Mouse (Mus musculus): ENCODE data around the gene Larp4. TPM values are rescaled to one million over a fixed set of nuclear protein-coding genes. Genes with fewer than 3 reads are reported as not detected.
A peak's percentile ranks its signal among the peaks of the same experiment; 100 is the strongest.
"Not testable (repeated sequence)": the region's sequence is repeated elsewhere in the genome, so short reads cannot be mapped to it uniquely, and the experiment has no call there.

Larp4 gene
- polyA plus RNA-seq, 1 experiment from 2014 or later: 38.2 TPM

- H3K4me3 ChIP-seq (ENCODE audit: low read depth, low read length): no peak within 1 kb of the TSS
- no peak for ATAC-seq (ENCODE audit: low read depth)
- H3K9ac ChIP-seq (ENCODE audit: low read depth, low read length): no peak within 1 kb of the TSS
- no peak for DNase-seq (ENCODE audit: low spot score)
- no peak within 1 kb of the TSS for H3K4me2 ChIP-seq (ENCODE audit: low read depth, low read length)
- no peaks in the 10 kb centered on the region for H3K36me3 ChIP-seq (ENCODE audit: control insufficient read depth, insufficient read depth, low read length)
- H3K27me3 ChIP-seq (replicated peaks; ENCODE audit: control insufficient read depth, insufficient read depth, low read length): no peaks in the 10 kb centered on the region
- 75% methylated on average over 4 of the region's 4 CpGs for WGBS
- H3K27ac ChIP-seq (replicated peaks; ENCODE audit: low read depth, low read length): no peak within 1 kb of the TSS
- H3K4me1 ChIP-seq (ENCODE audit: control insufficient read depth, insufficient read depth, low read length): no peaks in the 10 kb centered on the region
- H3K9me3 ChIP-seq (ENCODE audit: control insufficient read depth, low read length): no peaks in the 10 kb centered on the region
Measured at GRCm38 (mm10) chr15:99966961-99967360, 2.9 kb upstream of the Larp4 start, which contains the start of gene Fam186a. TSS of gene Fam186a (minus strand) at chr15:99967061.

- no peak overlapping the region for H3K4me2 ChIP-seq (ENCODE audit: low read depth, low read length)
- H3K36me3 ChIP-seq (ENCODE audit: control insufficient read depth, insufficient read depth, low read length): no peaks in the 10 kb centered on the region
- H3K9ac ChIP-seq (ENCODE audit: low read depth, low read length): no peak overlapping the region
- ATAC-seq (ENCODE audit: low read depth) (no peak), DNase-seq (ENCODE audit: low spot score) (no peak)
- no peaks in the 10 kb centered on the region for H3K9me3 ChIP-seq (ENCODE audit: control insufficient read depth, low read length)
- H3K27ac ChIP-seq (replicated peaks; ENCODE audit: low read depth, low read length): no peak overlapping the region
- no peak overlapping the region for H3K4me3 ChIP-seq (ENCODE audit: low read depth, low read length)
- H3K4me1 ChIP-seq (ENCODE audit: control insufficient read depth, insufficient read depth, low read length): no peaks in the 10 kb centered on the region
- no peaks in the 10 kb centered on the region for H3K27me3 ChIP-seq (replicated peaks; ENCODE audit: control insufficient read depth, insufficient read depth, low read length)
- WGBS: 90% methylated on average over 1 of the region's 1 CpGs
Measured at GRCm38 (mm10) chr15:99970606-99971005, 741 bp downstream of the Larp4 start.

- under 1% methylated on average over 45 of the region's 50 CpGs for WGBS
Measured at GRCm38 (mm10) chr15:99972361-99972988, 2.6 kb downstream of the Larp4 start.

GRCm38 (mm10) chr15:99972989-99973911, 3.4 kb downstream of the Larp4 start:
- ATAC-seq (ENCODE audit: low read depth) (peak; percentile 87), DNase-seq (ENCODE audit: low spot score) (peak; percentile 86)

More at GRCm38 (mm10) chr15:99972361-99972988, 2.6 kb downstream of the Larp4 start:
- H3K27ac ChIP-seq (replicated peaks; ENCODE audit: low read depth, low read length): peak overlapping the region; percentile 98
- H3K36me3 ChIP-seq (ENCODE audit: control insufficient read depth, insufficient read depth, low read length): no peaks in the 10 kb centered on the region
- H3K4me1 ChIP-seq (ENCODE audit: control insufficient read depth, insufficient read depth, low read length): no peaks in the 10 kb centered on the region
- peak overlapping the region; percentile 80 for H3K4me2 ChIP-seq (ENCODE audit: low read depth, low read length)
- H3K9ac ChIP-seq (ENCODE audit: low read depth, low read length): peak overlapping the region; percentile 92
- peak overlapping the region; percentile 95 for H3K4me3 ChIP-seq (ENCODE audit: low read depth, low read length)
- no peaks in the 10 kb centered on the region for H3K27me3 ChIP-seq (replicated peaks; ENCODE audit: control insufficient read depth, insufficient read depth, low read length)
- DNase-seq (ENCODE audit: low spot score): peak; percentile 98
- ATAC-seq (ENCODE audit: low read depth): peak; percentile 97
- H3K9me3 ChIP-seq (ENCODE audit: control insufficient read depth, low read length): no peaks in the 10 kb centered on the region

GRCm38 (mm10) chr15:99974476-99975220, 4.8 kb downstream of the Larp4 start:
- ATAC-seq (ENCODE audit: low read depth) (no peak), DNase-seq (ENCODE audit: low spot score) (no peak)
- Histone ChIP-seq H3K36me3 (ENCODE audit: control insufficient read depth, insufficient read depth, low read length) (no peaks in the 10 kb centered on the region), H3K9me3 (ENCODE audit: control insufficient read depth, low read length) (no peaks in the 10 kb centered on the region), H3K9ac (ENCODE audit: low read depth, low read length) (no peak overlapping the region), H3K4me1 (ENCODE audit: control insufficient read depth, insufficient read depth, low read length) (no peaks in the 10 kb centered on the region), H3K4me3 (ENCODE audit: low read depth, low read length) (peak overlapping the region; percentile 95; the same call in 1 of the 2 replicates), H3K4me2 (ENCODE audit: low read depth, low read length) (peak overlapping the region; percentile 80), H3K27ac (replicated peaks; ENCODE audit: low read depth, low read length) (no peak overlapping the region), H3K27me3 (replicated peaks; ENCODE audit: control insufficient read depth, insufficient read depth, low read length) (no peaks in the 10 kb centered on the region)
- 75% methylated on average over 2 of the region's 2 CpGs for WGBS

More at GRCm38 (mm10) chr15:99972989-99973911, 3.4 kb downstream of the Larp4 start:
- Histone ChIP-seq H3K4me3 (ENCODE audit: low read depth, low read length) (peak overlapping the region; percentile 95), H3K9me3 (ENCODE audit: control insufficient read depth, low read length) (no peaks in the 10 kb centered on the region), H3K4me2 (ENCODE audit: low read depth, low read length) (peak overlapping the region; percentile 80), H3K27ac (replicated peaks; ENCODE audit: low read depth, low read length) (peak overlapping the region; percentile 98), H3K4me1 (ENCODE audit: control insufficient read depth, insufficient read depth, low read length) (no peaks in the 10 kb centered on the region), H3K27me3 (replicated peaks; ENCODE audit: control insufficient read depth, insufficient read depth, low read length) (no peaks in the 10 kb centered on the region), H3K9ac (ENCODE audit: low read depth, low read length) (peak overlapping the region; percentile 92), H3K36me3 (ENCODE audit: control insufficient read depth, insufficient read depth, low read length) (no peaks in the 10 kb centered on the region)
- WGBS: under 1% methylated on average over 55 of the region's 84 CpGs

GRCm38 (mm10) chr15:99976121-99976520, 6.3 kb downstream of the Larp4 start:
- not testable (repeated sequence) for H3K27me3 ChIP-seq (replicated peaks; ENCODE audit: control insufficient read depth, insufficient read depth, low read length); H3K36me3 ChIP-seq (ENCODE audit: control insufficient read depth, insufficient read depth, low read length); DNase-seq (ENCODE audit: low spot score); H3K9ac ChIP-seq (ENCODE audit: low read depth, low read length); ATAC-seq (ENCODE audit: low read depth); H3K4me3 ChIP-seq (ENCODE audit: low read depth, low read length); H3K9me3 ChIP-seq (ENCODE audit: control insufficient read depth, low read length); H3K4me1 ChIP-seq (ENCODE audit: control insufficient read depth, insufficient read depth, low read length); H3K27ac ChIP-seq (replicated peaks; ENCODE audit: low read depth, low read length); H3K4me2 ChIP-seq (ENCODE audit: low read depth, low read length)
- 89% methylated on average over 2 of the region's 2 CpGs for WGBS

GRCm38 (mm10) chr15:99979266-99979665, 9.4 kb downstream of the Larp4 start:
- Histone ChIP-seq H3K27me3 (replicated peaks; ENCODE audit: control insufficient read depth, insufficient read depth, low read length) (no peaks in the 10 kb centered on the region), H3K9ac (ENCODE audit: low read depth, low read length) (no peak overlapping the region), H3K4me2 (ENCODE audit: low read depth, low read length) (no peak overlapping the region), H3K4me3 (ENCODE audit: low read depth, low read length) (no peak overlapping the region), H3K36me3 (ENCODE audit: control insufficient read depth, insufficient read depth, low read length) (no peaks in the 10 kb centered on the region), H3K9me3 (ENCODE audit: control insufficient read depth, low read length) (no peaks in the 10 kb centered on the region), H3K4me1 (ENCODE audit: control insufficient read depth, insufficient read depth, low read length) (no peaks in the 10 kb centered on the region), H3K27ac (replicated peaks; ENCODE audit: low read depth, low read length) (no peak overlapping the region)
- DNase-seq (ENCODE audit: low spot score): no peak
- WGBS: 85% methylated on average over 1 of the region's 1 CpGs
- no peak for ATAC-seq (ENCODE audit: low read depth)

GRCm38 (mm10) chr15:99979715-99980114, 9.8 kb downstream of the Larp4 start:
- no peak for DNase-seq (ENCODE audit: low spot score)
- Histone ChIP-seq H3K27ac (replicated peaks; ENCODE audit: low read depth, low read length) (no peak overlapping the region), H3K27me3 (replicated peaks; ENCODE audit: control insufficient read depth, insufficient read depth, low read length) (no peaks in the 10 kb centered on the region), H3K9ac (ENCODE audit: low read depth, low read length) (no peak overlapping the region), H3K9me3 (ENCODE audit: control insufficient read depth, low read length) (no peaks in the 10 kb centered on the region), H3K4me3 (ENCODE audit: low read depth, low read length) (no peak overlapping the region), H3K4me1 (ENCODE audit: control insufficient read depth, insufficient read depth, low read length) (no peaks in the 10 kb centered on the region), H3K4me2 (ENCODE audit: low read depth, low read length) (no peak overlapping the region), H3K36me3 (ENCODE audit: control insufficient read depth, insufficient read depth, low read length) (no peaks in the 10 kb centered on the region)
- ATAC-seq (ENCODE audit: low read depth): no peak
- WGBS: 92% methylated on average over 2 of the region's 2 CpGs
